Mouse (Mus musculus): ENCODE data around the gene D10Jhu81e. TPM values are rescaled to one million over a fixed set of nuclear protein-coding genes. Genes with fewer than 3 reads are reported as not detected.
A peak's percentile ranks its signal among the peaks of the same experiment; 100 is the strongest.

Gene D10Jhu81e
- polyA plus RNA-seq, 1 experiment from 2014 or later: 22.7 TPM

DNA sequence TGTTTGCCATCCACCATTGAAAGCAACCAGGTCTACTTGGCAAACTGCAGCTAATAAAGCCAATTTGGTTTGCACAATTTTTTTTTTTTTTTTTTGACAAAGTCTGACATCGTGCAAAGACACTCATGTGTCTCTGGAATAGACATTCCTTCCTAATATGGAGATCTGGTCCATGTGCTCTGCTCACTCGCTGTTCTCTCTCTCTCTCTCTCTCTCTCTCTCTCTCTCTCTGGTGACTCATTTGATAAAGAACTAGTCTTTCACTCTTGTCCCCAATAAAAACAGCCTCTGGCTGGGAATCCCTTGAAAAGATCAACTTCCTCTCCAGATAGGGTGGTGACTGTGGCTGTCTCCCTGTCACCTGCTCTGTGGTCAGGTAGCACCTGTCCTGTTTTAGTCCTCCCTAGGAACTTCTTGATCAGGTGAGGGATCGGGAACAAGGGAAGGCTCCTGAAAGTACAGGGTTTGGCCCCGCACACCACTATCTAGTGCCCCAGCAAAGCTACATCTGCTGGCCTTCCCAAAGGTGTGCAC lies 21.6 kb downstream of the D10Jhu81e start:
- no peaks in the 10 kb centered on the region for H3K27me3 ChIP-seq (ENCODE audit: control insufficient read depth, insufficient read depth, low read length)
- no peaks in the 10 kb centered on the region for H3K36me3 ChIP-seq (replicated peaks; ENCODE audit: control insufficient read depth, insufficient read depth, low read depth, low read length)
- H3K4me2 ChIP-seq (ENCODE audit: low read depth, low read length): no peak overlapping the region
- 79% methylated on average over 4 of the region's 4 CpGs for WGBS
- no peak overlapping the region for H3K9ac ChIP-seq (replicated peaks; ENCODE audit: low read length)
- H3K4me1 ChIP-seq (ENCODE audit: control insufficient read depth, insufficient read depth, low read length): no peaks in the 10 kb centered on the region
- ATAC-seq (replicated peaks; ENCODE audit: insufficient number of reproducible peaks, low FRiP score, low TSS enrichment, low read depth) (no peak), DNase-seq (ENCODE audit: low spot score) (no peak)
- H3K27ac ChIP-seq (replicated peaks; ENCODE audit: low read depth, low read length): no peak overlapping the region
- H3K4me3 ChIP-seq (ENCODE audit: low read depth, low read length): no peak overlapping the region
- no peaks in the 10 kb centered on the region for H3K9me3 ChIP-seq (replicated peaks; ENCODE audit: control insufficient read depth, low read length)

DNA sequence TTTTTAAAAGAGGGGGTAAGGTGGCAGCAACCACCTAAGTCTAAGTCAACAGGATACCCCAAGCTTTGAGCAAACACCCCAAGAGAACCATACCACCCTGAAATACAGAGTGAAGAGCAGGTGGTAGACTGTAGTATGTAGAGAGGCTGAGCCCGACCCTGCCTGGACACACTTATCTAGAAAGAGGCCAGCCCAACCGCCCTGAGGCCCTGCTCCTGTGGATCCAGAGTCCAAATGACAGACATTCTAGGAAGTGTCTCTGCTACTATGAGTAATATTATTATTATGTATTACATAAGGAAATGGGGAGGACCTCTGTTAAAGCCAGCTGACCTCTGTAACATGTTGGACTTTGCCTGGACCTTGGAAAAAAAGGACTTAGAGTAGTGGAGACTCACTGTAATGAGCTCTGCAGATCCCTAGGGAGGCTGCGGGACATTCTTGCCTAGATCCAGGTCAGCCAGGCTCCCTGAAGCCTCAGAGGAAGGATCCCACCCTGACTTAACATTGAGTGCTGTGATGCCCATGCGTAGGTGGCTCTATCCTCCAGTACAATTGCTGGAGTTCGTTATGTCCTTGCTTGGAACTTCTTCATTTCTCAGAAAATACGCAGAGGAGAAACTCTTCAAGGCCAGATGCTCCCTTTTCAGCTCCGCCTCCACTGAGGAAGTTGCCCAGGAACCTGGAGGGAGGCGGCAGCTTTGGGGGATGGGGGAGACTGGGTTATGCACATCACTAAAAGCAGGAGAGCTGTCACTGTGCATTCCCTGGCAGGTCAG lies 25.7 kb downstream of the D10Jhu81e start:
- ATAC-seq (replicated peaks; ENCODE audit: insufficient number of reproducible peaks, low FRiP score, low TSS enrichment, low read depth): no peak
- H3K9ac ChIP-seq (replicated peaks; ENCODE audit: low read length): no peak overlapping the region
- no peaks in the 10 kb centered on the region for H3K36me3 ChIP-seq (replicated peaks; ENCODE audit: control insufficient read depth, insufficient read depth, low read depth, low read length)
- H3K4me1 ChIP-seq (ENCODE audit: control insufficient read depth, insufficient read depth, low read length): no peaks in the 10 kb centered on the region
- no peak overlapping the region for H3K4me3 ChIP-seq (ENCODE audit: low read depth, low read length)
- no peaks in the 10 kb centered on the region for H3K9me3 ChIP-seq (replicated peaks; ENCODE audit: control insufficient read depth, low read length)
- H3K4me2 ChIP-seq (ENCODE audit: low read depth, low read length): no peak overlapping the region
- H3K27me3 ChIP-seq (ENCODE audit: control insufficient read depth, insufficient read depth, low read length): no peaks in the 10 kb centered on the region
- WGBS: 57% methylated on average over 8 of the region's 8 CpGs
- no peak for DNase-seq (ENCODE audit: low spot score)
- no peak overlapping the region for H3K27ac ChIP-seq (replicated peaks; ENCODE audit: low read depth, low read length)

DNA sequence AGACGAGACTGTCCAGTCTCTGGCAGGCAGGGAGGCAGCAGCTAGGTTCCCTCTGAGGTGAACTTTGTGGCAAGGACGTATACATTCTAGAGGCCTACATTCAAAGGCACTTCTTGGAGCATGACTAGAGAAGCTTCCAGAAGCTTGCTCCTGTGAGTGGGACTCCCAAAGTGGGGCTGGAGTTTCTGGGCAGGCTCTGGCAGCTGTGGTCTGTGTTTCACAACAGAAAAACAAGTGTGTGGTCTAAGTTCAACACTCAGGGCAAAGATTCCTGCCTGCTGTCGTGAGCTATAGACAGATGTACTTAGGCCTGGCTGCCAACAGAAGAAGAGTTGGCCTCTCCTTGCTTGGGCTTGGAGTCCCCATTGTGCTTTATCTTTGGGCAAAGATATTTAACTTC lies 28.7 kb downstream of the D10Jhu81e start:
- H3K4me1 ChIP-seq (ENCODE audit: control insufficient read depth, insufficient read depth, low read length): no peaks in the 10 kb centered on the region; the same call in 1 of the 2 replicates
- 77% methylated on average over 3 of the region's 3 CpGs for WGBS
- no peaks in the 10 kb centered on the region for H3K36me3 ChIP-seq (replicated peaks; ENCODE audit: control insufficient read depth, insufficient read depth, low read depth, low read length)
- no peak overlapping the region for H3K9ac ChIP-seq (replicated peaks; ENCODE audit: low read length)
- H3K4me2 ChIP-seq (ENCODE audit: low read depth, low read length): no peak overlapping the region
- no peak overlapping the region for H3K27ac ChIP-seq (replicated peaks; ENCODE audit: low read depth, low read length)
- no peak overlapping the region for H3K4me3 ChIP-seq (ENCODE audit: low read depth, low read length)
- H3K27me3 ChIP-seq (ENCODE audit: control insufficient read depth, insufficient read depth, low read length): no peaks in the 10 kb centered on the region
- DNase-seq (ENCODE audit: low spot score): no peak
- ATAC-seq (replicated peaks; ENCODE audit: insufficient number of reproducible peaks, low FRiP score, low TSS enrichment, low read depth): no peak
- no peaks in the 10 kb centered on the region for H3K9me3 ChIP-seq (replicated peaks; ENCODE audit: control insufficient read depth, low read length)

DNA sequence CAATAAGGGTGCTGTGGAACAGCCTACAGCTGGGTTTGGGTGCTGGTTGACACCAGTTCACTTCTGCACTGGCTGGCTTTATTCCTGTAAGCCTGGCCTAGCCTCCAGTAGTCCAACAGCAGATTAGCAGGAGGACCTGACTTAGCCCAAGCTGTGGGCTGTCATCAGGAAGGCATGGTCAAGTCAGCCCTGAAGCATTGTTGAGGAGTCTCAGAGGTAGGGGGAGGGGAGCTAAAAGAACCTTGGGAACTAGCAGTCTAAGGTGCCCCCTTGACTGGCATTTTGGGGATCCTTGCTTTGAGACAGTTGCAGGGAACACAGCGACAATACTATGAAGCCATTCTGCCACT lies 29.4 kb downstream of the D10Jhu81e start:
- Histone ChIP-seq H3K4me3 (ENCODE audit: low read depth, low read length) (no peak overlapping the region), H3K27ac (replicated peaks; ENCODE audit: low read depth, low read length) (no peak overlapping the region), H3K4me2 (ENCODE audit: low read depth, low read length) (no peak overlapping the region), H3K4me1 (ENCODE audit: control insufficient read depth, insufficient read depth, low read length) (no peaks in the 10 kb centered on the region; the same call in 1 of the 2 replicates), H3K36me3 (replicated peaks; ENCODE audit: control insufficient read depth, insufficient read depth, low read depth, low read length) (no peaks in the 10 kb centered on the region), H3K9me3 (replicated peaks; ENCODE audit: control insufficient read depth, low read length) (no peaks in the 10 kb centered on the region), H3K9ac (replicated peaks; ENCODE audit: low read length) (no peak overlapping the region), H3K27me3 (ENCODE audit: control insufficient read depth, insufficient read depth, low read length) (no peaks in the 10 kb centered on the region)
- no peak for ATAC-seq (replicated peaks; ENCODE audit: insufficient number of reproducible peaks, low FRiP score, low TSS enrichment, low read depth)
- DNase-seq (ENCODE audit: low spot score): no peak
- 96% methylated on average over 1 of the region's 1 CpGs for WGBS

DNA sequence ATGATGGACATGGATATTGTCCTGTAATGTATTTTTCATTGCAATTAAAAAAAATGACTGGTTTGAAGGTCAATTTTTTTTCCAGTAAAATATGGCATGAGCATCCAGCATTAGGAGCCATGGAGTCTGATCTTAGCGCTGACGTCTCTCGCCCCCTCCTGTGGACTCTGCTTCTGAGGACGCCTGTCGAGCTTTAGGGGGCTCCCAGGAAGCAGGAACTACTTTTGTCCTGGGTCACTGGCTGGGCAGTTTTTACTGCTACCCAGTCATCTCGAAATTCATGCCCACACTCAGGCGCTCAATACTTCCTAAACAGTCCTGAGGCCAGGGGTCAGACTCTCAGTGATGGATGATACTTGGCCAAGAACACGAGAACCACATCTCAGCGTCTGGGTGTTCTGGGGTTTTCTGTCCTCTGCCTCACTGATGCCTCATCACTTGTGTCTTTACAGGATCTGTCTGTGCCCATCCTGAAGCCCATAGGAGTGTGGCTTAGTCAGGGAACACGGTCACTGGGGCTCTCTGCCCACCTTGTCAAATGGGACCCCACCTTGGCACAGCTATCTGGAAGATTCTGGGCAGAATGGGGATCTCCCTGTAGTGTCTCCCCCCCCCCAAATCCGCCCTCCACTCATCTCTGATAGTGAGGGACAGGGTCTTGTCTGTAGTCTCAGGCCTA lies 29.9 kb downstream of the D10Jhu81e start:
- 79% methylated on average over 11 of the region's 11 CpGs for WGBS
- DNase-seq (ENCODE audit: low spot score) (no peak), ATAC-seq (replicated peaks; ENCODE audit: insufficient number of reproducible peaks, low FRiP score, low TSS enrichment, low read depth) (no peak)
- Histone ChIP-seq H3K4me3 (ENCODE audit: low read depth, low read length) (no peak overlapping the region), H3K9ac (replicated peaks; ENCODE audit: low read length) (no peak overlapping the region), H3K4me2 (ENCODE audit: low read depth, low read length) (no peak overlapping the region), H3K36me3 (replicated peaks; ENCODE audit: control insufficient read depth, insufficient read depth, low read depth, low read length) (no peaks in the 10 kb centered on the region), H3K27ac (replicated peaks; ENCODE audit: low read depth, low read length) (no peak overlapping the region), H3K27me3 (ENCODE audit: control insufficient read depth, insufficient read depth, low read length) (no peaks in the 10 kb centered on the region), H3K4me1 (ENCODE audit: control insufficient read depth, insufficient read depth, low read length) (peaks cover 3% of the 10 kb centered on the region; the same call in 1 of the 2 replicates), H3K9me3 (replicated peaks; ENCODE audit: control insufficient read depth, low read length) (no peaks in the 10 kb centered on the region)

DNA sequence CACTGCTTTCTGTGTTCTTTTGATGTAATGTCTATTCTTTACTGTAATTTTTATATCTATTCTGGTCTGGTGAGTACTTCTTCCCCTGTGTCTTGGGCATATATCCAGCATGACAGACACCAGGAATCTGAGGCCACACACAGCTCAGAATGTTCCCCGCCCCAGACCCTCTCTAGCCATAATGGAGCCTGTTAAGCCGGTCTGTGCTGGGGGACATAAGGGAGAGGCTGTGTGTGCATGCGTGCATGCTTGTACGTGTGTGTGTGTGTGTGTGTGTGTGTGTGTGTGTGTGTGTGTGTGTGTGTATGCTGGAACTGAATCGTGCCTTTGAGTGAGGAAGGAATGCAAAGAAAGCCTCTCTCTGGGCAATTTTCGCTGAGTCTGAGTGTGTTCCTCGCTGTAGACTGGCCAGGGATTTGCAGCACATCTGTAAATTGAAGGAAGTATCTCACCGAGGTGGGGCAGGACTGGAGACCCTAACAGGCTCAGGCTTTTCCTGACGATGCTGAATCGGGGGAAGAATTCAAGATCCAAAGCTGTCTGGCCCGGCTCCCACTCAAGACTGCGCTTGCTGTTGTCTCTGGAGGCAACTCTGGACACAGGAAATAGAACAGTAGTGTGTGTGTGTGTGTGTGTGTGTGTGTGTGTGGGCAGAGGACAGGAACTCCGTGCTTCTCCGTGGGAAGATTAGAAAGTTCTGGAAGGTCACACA lies 30.6 kb downstream of the D10Jhu81e start:
- DNase-seq (ENCODE audit: low spot score): peak; percentile 35
- Histone ChIP-seq H3K4me1 (ENCODE audit: control insufficient read depth, insufficient read depth, low read length) (peaks cover 6% of the 10 kb centered on the region; the same call in 1 of the 2 replicates), H3K27ac (replicated peaks; ENCODE audit: low read depth, low read length) (no peak overlapping the region; the same call in 1 of the 2 replicates), H3K27me3 (ENCODE audit: control insufficient read depth, insufficient read depth, low read length) (no peaks in the 10 kb centered on the region), H3K4me2 (ENCODE audit: low read depth, low read length) (no peak overlapping the region), H3K4me3 (ENCODE audit: low read depth, low read length) (no peak overlapping the region), H3K9ac (replicated peaks; ENCODE audit: low read length) (no peak overlapping the region), H3K9me3 (replicated peaks; ENCODE audit: control insufficient read depth, low read length) (no peaks in the 10 kb centered on the region), H3K36me3 (replicated peaks; ENCODE audit: control insufficient read depth, insufficient read depth, low read depth, low read length) (no peaks in the 10 kb centered on the region)
- ATAC-seq (replicated peaks; ENCODE audit: insufficient number of reproducible peaks, low FRiP score, low TSS enrichment, low read depth): no peak
- 51% methylated on average over 14 of the region's 14 CpGs for WGBS

DNA sequence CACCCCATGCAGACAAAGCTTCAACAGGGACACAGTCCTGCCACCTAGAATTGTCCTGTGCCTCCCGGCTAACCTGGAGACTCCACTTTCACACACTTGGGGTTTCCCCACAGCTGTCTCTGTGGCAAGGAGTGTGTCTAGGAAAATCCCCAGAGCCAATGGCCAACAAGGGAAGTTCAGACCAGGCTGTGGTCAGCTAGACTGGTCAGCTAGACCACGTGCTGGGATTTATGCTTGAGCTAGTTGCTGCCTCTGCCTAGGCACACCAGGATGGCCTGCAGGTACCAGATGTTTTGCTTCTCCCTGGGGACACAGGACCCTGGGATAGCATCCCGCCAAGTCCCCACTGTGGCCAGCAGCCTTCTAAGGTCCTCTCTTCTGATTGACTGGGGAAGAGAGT lies 32.4 kb downstream of the D10Jhu81e start:
- H3K36me3 ChIP-seq (replicated peaks; ENCODE audit: control insufficient read depth, insufficient read depth, low read depth, low read length): no peaks in the 10 kb centered on the region
- ATAC-seq (replicated peaks; ENCODE audit: insufficient number of reproducible peaks, low FRiP score, low TSS enrichment, low read depth) (no peak), DNase-seq (ENCODE audit: low spot score) (no peak)
- peaks cover 6% of the 10 kb centered on the region; the same call in 1 of the 2 replicates for H3K4me1 ChIP-seq (ENCODE audit: control insufficient read depth, insufficient read depth, low read length)
- H3K9ac ChIP-seq (replicated peaks; ENCODE audit: low read length): no peak overlapping the region
- H3K4me2 ChIP-seq (ENCODE audit: low read depth, low read length): no peak overlapping the region
- no peak overlapping the region for H3K27ac ChIP-seq (replicated peaks; ENCODE audit: low read depth, low read length)
- no peaks in the 10 kb centered on the region for H3K27me3 ChIP-seq (ENCODE audit: control insufficient read depth, insufficient read depth, low read length)
- WGBS: 82% methylated on average over 3 of the region's 3 CpGs
- H3K9me3 ChIP-seq (replicated peaks; ENCODE audit: control insufficient read depth, low read length): no peaks in the 10 kb centered on the region
- no peak overlapping the region for H3K4me3 ChIP-seq (ENCODE audit: low read depth, low read length)
